Mouse (Mus musculus) C2C12 (cell line): ENCODE data around the gene Map3k15.

Experiments
- CTCF ChIP-seq: IDR thresholded peaks from one replicate; pipeline ENCODE4 v1.5.1; 2011; ENCODE audit not compliant: control insufficient read depth, insufficient read depth, insufficient read length
- MAX ChIP-seq: IDR thresholded peaks from one replicate; pipeline ENCODE4 v1.6.1; 2011; ENCODE audit warnings: mild to moderate bottlenecking, control low read depth
- MYOG ChIP-seq: IDR thresholded peaks from one replicate; pipeline ENCODE4 v1.6.1; 2011; ENCODE audit not compliant: control insufficient read depth, insufficient read length; ENCODE audit errors: extremely low read depth
- USF1 ChIP-seq: IDR thresholded peaks from one replicate; pipeline ENCODE4 v1.6.1; 2011; ENCODE audit warnings: low read depth, mild to moderate bottlenecking, control low read depth, moderate library complexity

- TF ChIP-seq MYOG (no peak), CTCF (no peak), MAX (no peak), USF1 (no peak)
Measured at GRCm38 (mm10) chrX:159973730-159974129, 14.5 kb upstream of the Map3k15 start.
